Mouse (Mus musculus) stomach, postnatal 0 days (tissue): ENCODE measurements around the gene Pon1.

ENCODE experiments used
- CTCF ChIP-seq: IDR thresholded peaks from 2 replicates; pipeline ENCODE4 v1.5.1; 2016; ENCODE audit warnings: antibody characterized with exemption, low read depth, mild to moderate bottlenecking, moderate library complexity
- EP300 ChIP-seq: optimal IDR thresholded peaks from 2 replicates; pipeline ENCODE3; 2016; ENCODE audit warnings: antibody characterized with exemption

GRCm38 (mm10) chr6:5218190-5218589 is 24.4 kb upstream of the Pon1 start:
- TF ChIP-seq CTCF (no peak), EP300 (no peak)
